Mouse (Mus musculus) heart, postnatal 25 days (tissue): Measurements from ENCODE around the gene Tiam1. TPM values are rescaled to one million over a fixed set of nuclear protein-coding genes. Genes with fewer than 3 reads are reported as not detected.
A peak's percentile ranks its signal among the peaks of the same experiment; 100 is the strongest.

ENCODE experiments used
- DNase-seq: peaks from one replicate; pipeline ENCODE4 v3.0.0; 2022; ENCODE audit warnings: low spot score
- intact Hi-C: fragments of 180-260 bp; cut with DNase I; formaldehyde crosslinking; loops from one replicate; pipeline ENCODE4 v1.15.1; 2025
- total RNA-seq, 2 experiments: library from RNA; stranded (reverse); gene quantifications; 2 replicates each; pipeline ENCODE4 v1.2.3; 2021

Gene Tiam1
- total RNA-seq, 2 experiments from 2014 or later = 6.7 to 7.8 TPM

DNA sequence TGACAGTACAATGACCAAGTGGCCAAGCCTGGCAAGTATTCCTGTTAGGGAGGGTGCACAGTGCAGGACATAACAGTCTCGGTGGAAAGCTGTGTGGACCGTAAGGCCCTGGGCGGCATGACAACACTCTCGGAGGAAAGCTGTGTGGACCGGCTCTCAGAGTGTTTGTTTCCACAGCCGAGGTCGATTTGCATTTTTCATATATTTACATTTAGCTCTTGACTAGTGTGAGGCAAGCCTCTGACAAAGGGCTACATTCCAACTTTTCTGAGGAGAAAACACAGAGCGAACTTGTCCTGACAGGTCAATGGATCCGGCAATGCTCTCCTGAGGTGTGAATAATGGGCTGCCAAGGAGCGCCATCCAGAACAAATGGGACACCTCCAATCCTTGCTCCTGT, 209.0 kb downstream of the Tiam1 start:
- DNase-seq = no peak
- intact Hi-C loops = no loop called here

GRCm38 (mm10) chr16:89933976-89934375, 209.6 kb downstream of the Tiam1 start:
- intact Hi-C loops = no loop called here
- DNase-seq = no peak

DNA sequence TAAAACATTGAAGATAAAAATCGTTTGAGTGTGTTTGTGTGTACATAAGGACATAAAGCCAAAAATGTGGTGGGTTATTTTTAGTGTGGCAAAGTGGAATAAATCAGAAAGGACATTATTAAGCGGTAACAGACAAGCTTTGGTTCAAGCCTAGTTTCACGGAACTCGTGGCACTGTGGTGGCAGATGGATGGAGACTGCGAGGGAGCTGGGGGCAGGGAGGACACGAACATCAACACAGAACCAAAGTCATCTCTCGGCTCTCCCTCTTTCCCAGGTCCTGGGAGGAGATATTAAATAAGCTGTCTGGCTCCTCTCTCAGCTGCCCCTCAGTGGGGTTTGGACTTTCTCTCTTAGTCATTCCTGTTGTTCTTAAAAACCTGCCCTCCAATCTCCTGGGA, 215.0 kb downstream of the Tiam1 start:
- intact Hi-C loops = no loop called here
- no peak for DNase-seq

GRCm38 (mm10) chr16:89924249-89924890, 219.2 kb downstream of the Tiam1 start:
- intact Hi-C loops = no loop called here
- DNase-seq = no peak

- DNase-seq = no peak
- intact Hi-C loops = no loop called here
Measured at GRCm38 (mm10) chr16:89923311-89923710, 220.3 kb downstream of the Tiam1 start.

GRCm38 (mm10) chr16:89922458-89922857, 221.1 kb downstream of the Tiam1 start:
- DNase-seq = no peak
- intact Hi-C loops = no loop called here

DNA sequence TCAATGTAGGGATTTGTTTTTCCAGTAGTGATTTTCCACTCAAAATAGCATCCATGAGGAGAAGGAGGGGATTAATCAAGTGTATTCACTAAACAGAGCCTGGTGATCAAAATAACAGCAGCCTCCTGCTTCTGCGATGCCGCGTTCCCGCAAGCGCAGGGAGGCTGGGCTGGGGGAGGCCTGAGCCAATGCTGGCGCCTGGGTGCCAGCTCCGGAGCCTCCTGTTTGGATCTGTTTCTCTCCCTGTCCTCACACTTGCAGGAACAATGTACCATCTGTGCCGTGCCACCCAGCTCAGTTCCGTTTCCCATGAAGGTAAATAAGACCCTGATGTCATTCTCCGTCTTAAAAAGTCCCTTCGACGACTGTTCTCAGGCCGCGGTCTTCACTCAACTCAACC, 222.2 kb downstream of the Tiam1 start:
- intact Hi-C loops = no loop called here
- DNase-seq = no peak

DNA sequence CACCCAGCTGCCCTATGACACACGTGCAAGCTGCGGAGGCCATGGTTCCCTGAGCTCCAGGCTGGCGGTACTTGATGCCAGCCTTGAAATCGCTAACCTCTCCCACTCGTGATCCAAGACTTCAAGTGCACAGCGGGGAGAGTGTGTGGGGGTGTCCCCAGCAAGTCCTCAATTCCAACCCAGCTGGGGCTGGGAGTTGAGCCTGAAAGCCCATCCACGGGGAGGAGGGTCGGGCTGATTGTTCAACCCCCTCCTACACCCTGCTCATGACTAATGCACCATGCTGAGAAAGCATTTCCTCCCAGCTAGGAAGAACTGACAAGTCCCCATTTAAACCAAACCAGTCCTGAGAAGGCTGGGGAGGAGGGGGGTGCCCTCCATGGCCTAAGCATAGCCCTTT, 223.2 kb downstream of the Tiam1 start:
- no peak for DNase-seq
- intact Hi-C loops = no loop called here

DNA sequence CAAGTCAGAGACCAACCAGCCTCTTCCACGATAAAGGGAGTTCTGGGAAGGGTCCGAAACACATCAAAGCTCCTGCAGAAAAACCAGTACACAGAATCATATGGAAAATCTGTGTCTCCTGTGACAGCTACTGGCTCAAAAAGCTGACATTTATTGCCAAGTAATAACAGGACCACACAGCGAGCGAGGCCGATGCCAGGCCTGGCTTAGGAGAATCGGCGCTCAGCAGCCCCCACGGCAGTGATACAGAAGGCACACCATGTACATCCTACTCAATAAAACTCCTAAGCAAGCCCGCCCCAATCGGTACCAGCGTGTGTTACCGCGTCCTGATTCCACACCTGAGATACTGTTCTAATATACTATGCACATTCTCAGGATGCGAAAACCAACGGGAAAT, 226.2 kb downstream of the Tiam1 start:
- intact Hi-C loops = no loop called here
- no peak for DNase-seq

GRCm38 (mm10) chr16:89914946-89915345, 228.6 kb downstream of the Tiam1 start:
- intact Hi-C loops = no loop called here
- DNase-seq = no peak

DNA sequence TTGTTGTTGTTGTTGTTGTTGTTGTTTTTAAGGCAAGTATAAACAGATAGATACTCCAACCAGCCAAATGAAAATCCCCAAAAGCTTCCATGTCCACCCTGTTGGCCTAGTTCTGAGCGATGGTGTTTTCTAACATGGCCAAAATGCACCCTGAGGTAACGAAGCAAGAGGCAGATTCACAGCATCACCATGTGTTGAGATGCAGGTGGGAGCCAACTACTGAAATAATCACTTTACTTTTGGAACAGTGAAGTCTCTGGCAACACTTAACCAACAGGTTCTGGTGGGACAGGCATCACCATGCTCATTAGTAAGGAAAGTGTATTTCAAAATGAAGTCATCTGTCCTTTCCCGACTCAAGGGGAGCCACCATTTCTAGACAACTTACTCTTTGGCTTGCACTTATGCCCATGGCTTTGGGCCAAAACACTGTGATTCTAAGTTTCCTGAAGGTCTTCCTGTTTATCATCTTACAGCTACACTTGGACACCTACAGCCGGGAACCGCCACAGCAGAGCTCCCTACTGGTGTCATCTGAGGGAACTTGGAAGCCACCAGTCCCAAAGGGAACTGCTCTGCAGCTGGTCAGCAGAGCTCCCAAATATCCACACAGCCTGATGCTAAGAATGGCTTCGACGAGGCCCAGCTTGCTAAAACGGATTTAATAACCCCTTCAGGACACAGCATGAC, 230.7 kb downstream of the Tiam1 start:
- peak; percentile 31 for DNase-seq
- intact Hi-C loops = no loop called here

- no peak for DNase-seq
- intact Hi-C loops = no loop called here
Measured at GRCm38 (mm10) chr16:89909393-89910068, 234.0 kb downstream of the Tiam1 start.

DNA sequence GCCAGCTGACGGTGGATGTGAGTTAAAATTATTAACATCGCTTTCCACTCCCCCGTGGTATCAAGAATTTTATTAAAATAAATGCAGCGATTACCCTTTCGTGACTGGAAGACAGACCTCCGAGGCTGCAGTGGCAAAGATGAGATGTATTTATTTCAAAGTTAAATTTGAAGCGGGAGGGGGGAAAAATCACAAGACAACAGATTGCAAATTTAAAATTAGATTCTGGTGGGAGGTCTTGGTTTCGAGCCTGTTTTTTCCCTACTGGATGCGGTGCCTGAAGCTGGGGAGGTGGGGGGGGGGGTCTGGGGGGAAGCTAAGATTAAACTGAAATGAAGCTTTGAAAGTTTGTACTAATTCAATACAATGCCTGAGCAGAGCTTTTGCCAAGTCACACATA, 235.9 kb downstream of the Tiam1 start:
- no peak for DNase-seq
- intact Hi-C loops = no loop called here

- no peak for DNase-seq
- intact Hi-C loops = no loop called here
Measured at GRCm38 (mm10) chr16:89906909-89907308, 236.7 kb downstream of the Tiam1 start.

DNA sequence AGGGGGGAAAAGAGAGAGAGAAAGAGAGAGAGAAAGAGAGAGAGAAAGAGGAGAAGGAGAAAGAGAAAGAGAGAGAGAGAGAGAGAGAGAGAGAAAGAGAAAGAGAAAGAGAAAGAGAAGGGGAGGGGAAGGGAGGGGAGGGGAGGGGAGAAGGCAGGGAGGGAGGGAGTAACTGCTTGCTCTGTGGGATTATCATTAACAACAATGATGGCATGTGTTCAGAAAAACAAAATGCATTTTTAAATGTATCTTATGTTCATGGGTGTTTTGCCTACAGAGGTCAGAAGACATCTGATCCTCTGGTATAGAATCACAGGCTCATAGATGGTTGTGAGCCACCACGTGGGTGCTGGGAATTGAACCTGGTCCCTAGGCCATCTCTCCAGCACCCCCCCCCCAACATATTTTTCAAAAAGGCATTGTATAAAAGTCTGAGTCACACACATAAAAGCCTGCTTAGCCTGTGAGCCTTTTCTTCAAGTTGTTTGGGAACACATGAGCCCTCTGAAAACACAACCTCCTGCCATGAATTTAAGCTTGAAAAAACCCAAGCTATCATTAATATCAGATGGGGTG, 237.8 kb downstream of the Tiam1 start:
- intact Hi-C loops = no loop called here
- no peak for DNase-seq

GRCm38 (mm10) chr16:89904121-89904520, 239.4 kb downstream of the Tiam1 start:
- DNase-seq = no peak
- intact Hi-C loops = no loop called here

GRCm38 (mm10) chr16:89902578-89903304, 240.8 kb downstream of the Tiam1 start:
- intact Hi-C loops = no loop called here

GRCm38 (mm10) chr16:89900681-89901080, 242.9 kb downstream of the Tiam1 start:
- DNase-seq = no peak
- intact Hi-C loops = no loop called here

More at GRCm38 (mm10) chr16:89902578-89903304, 240.8 kb downstream of the Tiam1 start:
- no peak for DNase-seq

- no peak for DNase-seq
- intact Hi-C loops = no loop called here
Measured at GRCm38 (mm10) chr16:89899192-89899591, 244.4 kb downstream of the Tiam1 start.

DNA sequence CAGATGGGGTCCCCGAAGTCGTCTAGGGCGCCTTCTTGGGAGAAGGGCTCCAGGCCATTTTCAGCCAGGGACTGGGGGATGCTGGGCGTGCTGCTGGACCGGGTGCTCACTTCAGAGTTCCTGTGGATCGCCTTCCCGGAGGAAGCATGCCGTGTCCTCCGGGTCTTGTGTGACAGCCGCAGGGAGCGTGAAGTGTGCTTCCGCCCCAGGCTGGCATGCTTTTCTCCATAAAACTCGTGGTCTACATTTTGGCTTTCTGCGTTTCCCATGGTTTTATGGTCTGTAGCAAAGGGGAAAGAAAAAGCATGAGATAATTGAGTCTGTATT, 245.3 kb downstream of the Tiam1 start:
- DNase-seq = no peak
- intact Hi-C loops = no loop called here
